Mouse (Mus musculus): ENCODE measurements around the gene Rab4a.

GRCm38 (mm10) chr8:123840578-123841345, 35.0 kb downstream of the Rab4a start:
- no peak for TF ChIP-seq CTCF (IDR thresholded peaks at IDR 0.05; ENCODE audit: borderline replicate concordance, control insufficient read depth, extremely low read depth, insufficient read depth, low read length, poor library complexity)
- TF ChIP-seq POLR2A (IDR thresholded peaks at IDR 0.05; ENCODE audit: control insufficient read depth, extremely low read depth, insufficient read depth, low read length, poor library complexity) = no peak
